Mouse (Mus musculus) heart, adult 2 months (tissue): ENCODE measurements around the gene Adm.

Experiments used
- EP300 ChIP-seq: fragments of 200-500 bp; IDR thresholded peaks from 2 replicates; pipeline ENCODE4 v1.6.1; 2011; ENCODE audit warnings: low read depth, low read length, control low read depth; ENCODE audit not compliant: insufficient read depth
- POLR2A ChIP-seq: fragments of 200-500 bp; IDR thresholded peaks from 2 replicates; pipeline ENCODE4 v1.6.1; 2011; ENCODE audit warnings: mild to moderate bottlenecking, low read depth, low read length, control low read depth; ENCODE audit not compliant: insufficient read depth

DNA sequence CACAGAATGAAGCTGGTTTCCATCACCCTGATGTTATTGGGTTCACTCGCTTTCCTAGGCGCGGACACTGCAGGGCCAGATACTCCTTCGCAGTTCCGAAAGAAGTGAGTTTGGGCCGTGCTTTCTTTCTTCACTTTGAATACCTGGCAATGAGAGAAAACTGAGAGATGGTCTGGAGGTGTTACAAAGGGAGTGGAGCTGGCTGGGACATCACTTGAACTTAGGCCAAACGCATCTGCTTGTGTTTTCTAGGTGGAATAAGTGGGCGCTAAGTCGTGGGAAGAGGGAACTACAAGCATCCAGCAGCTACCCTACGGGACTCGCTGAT is 776 bp downstream of the Adm start:
- TF ChIP-seq POLR2A, result no peak
- no peak for TF ChIP-seq EP300
